Mouse (Mus musculus): ENCODE results near the gene Btf3.

Gene Btf3

DNA sequence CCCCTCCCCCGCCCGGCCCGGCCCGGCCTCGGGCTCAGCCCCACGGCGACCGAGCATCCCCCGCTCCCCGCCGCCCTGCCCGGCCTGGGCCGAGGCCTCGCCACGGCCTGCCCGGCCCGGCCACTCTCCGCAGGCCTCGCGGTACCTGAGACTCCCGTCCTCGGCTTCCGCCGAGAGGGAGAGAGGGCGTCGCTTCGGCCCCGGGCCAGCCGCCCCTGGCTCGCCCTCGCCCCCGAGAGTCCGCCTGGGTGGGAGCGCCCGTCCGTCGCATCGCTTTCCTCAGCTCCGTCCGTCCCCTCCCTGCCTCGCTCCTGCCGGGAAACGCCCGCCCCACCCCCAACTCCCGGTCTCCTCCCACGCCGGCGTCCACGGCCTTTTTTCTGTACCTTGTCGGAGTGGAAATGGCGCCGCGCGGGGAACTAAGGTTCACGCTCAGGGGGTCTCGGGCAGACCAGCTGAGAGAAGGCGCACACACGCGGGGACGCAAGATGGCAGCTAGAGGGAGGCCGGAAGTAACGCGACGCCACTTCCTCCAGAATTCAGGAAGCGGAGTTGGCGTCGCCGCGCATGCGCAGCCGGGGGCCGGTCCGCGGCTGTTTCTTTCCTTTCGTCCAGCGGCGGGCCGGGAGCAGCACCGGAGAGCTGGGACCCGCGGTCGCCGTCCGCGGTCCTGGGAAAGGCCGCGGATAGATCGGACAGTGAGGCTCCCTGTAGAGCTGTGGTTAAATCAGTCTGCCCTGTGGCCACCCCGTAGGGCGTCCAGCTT, at the start of gene Btf3:
Gene Btf3, minus strand, starts transcription at position 527 of the 766 bp plus-strand sequence.
- DNase-seq (ENCODE audit: low spot score in 2 of 2) = peak; percentile 85 to 87

DNA sequence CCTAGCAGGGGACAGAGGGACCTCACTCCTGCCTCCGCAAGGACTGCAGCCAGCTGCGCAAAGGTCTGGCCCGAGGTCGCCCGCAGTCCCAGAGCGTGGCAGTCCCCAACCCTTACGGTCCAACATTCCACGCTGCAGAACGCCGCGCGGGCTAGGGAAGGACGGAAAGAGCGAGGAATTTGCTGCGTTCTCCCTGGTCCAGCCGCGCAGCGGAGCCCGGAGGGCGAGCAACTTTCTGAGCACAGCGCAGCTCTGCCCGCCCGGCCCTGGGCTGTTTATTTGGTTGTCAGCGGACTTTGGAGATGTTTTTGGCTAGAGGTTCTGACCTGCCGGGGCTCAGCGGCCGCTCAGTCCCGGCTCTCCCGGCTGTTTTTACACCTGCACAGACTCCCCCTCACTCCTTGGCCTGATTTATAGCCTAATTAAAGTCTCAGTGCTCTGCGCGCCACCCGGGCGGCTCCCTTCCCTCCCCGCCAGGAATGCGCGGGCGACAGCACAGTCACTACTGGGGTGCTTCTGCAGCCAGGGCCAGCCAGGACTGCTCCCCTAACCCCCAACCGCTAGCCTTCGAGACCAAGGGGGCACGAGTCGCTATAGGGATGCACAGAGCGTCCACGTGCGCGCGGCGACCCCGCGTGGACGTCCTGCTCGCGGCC, 49.1 kb upstream of the Btf3 start:
- no peak for DNase-seq (ENCODE audit: low spot score in 2 of 2)

DNA sequence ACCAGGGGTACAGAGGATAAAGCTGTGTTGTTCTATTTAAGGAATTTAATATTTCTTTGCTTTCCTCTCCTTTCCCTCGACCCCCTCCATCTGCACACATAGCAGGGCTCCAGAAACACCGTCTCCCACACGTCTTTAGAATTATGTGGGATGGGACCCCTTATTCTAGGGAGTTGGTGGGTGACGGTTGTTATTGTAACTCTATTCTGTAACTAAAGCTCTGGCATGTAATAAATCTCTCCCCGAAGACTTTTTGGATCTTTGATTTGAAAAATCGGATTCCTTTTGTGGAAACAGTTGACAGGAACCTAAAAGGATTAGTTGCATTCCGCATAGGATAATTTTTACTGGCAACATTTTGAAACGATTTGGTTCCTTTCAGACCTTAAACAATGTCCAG, 48.3 kb upstream of the Btf3 start:
- DNase-seq (ENCODE audit: low spot score in 2 of 2) = no peak

DNA sequence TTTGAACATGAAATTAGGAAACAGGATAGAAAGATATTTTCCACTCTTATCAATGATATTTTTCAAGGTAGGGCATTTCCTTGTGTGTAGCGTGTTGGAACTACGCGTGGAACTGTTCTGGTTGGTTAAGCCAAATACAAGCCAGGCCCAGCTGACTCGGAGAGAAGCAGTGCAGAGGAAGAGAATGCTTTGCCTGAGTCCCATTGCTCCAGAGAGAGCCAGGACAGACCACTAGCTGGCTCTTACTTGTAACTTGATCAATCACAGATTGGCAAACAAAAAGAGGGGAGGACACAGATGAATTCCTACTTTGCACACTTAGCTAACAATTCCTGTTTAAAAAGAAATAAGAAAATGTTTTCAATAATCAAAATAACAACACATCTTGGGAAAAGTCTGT, 46.2 kb upstream of the Btf3 start:
- DNase-seq (ENCODE audit: low spot score in 2 of 2) = no peak

DNA sequence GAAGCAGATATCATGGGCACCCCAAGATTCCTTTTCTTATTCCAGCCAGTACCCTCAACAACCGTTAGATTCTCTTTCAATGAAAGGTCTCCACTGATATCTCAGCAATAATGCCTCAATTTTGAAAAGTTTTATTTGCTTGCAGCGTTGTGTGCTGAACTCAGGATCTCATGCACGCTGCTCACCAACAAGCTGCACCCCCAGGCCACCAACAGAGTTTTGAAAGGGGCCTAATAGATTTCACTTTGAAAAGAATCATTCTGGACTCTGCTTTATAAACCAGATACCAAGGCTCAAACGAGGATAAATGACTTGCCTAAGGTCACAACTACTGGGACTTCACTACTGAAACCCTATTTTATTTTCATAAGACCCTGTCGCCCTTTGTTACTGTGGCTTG, 44.4 kb upstream of the Btf3 start:
- DNase-seq (ENCODE audit: low spot score in 2 of 2) = no peak

DNA sequence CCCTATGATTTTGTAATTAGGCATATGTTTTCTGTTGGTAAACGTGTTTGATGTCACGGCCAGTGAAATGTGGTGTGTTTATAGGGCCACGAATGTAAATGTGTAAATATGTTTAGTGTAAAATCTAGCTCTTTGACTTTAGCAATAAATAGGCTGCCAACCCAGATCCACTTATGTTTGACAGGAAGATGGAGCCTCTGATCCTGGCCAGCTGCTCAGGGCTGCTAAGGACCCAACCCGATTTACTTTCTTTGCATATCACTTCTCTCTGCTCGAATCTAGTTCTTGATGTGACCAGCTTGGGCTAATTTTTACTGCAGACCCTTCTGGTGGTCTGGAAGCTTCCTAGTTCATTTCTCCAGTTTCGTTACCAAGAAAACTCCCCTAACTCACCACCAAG, 43.6 kb upstream of the Btf3 start:
- no peak for DNase-seq (ENCODE audit: low spot score in 2 of 2)

DNA sequence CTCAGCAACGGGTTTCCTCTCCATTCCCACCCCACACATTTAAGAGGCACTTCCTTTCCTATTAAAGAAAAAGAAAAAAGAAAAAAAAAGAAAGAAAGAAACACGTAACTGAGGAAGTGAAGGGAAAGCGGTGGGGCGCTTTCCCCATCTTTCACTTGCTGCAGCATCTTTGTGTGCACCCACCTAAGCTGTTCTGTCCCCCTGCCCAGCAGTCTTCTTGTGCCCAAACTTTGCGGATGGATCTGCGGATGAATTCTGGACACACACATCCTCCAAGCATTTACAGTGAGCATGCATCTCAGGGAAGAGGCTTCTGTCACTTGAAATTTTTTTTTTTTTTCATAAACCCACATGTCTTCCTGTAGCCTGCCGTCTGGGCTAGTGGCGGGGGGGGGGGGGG, 42.5 kb upstream of the Btf3 start:
- no peak for DNase-seq (ENCODE audit: low spot score in 2 of 2)

DNA sequence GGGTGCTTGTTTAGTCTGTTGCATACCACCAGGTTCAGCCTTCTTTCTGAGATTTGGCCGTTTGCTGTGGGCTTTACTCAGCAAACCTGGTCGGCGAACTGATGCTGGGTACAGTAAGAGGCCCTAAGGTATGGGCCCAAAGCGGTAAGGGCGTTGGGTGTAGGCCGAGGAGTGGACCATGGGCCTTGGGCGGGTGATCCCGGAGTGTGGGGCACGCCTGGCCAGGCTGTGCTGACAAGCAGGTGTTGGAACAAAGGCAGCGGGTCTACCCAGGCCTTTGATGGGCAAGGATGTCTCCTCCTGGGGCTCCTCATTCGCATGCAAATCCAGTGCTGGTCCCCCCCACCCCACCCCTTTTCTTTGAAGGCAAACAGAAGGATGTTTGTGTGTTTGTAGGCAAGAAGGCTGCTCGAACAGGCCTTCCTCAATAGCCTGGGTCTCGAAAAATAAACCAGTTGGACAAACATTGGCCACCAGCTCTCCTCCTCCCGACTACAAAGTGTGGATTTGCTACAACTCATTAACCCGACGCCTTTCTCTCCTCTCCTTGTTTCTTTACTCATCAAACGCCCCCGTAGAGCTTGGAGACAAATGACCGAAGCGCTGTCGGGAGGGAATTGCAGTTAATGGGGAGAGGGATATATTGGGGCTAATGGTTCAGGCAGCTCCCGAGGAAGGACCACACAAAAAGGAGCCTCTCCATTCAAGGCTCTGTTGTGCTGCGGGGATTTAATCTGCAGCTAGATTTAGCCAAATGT, 41.8 kb upstream of the Btf3 start:
- DNase-seq (ENCODE audit: low spot score in 2 of 2) = no peak

DNA sequence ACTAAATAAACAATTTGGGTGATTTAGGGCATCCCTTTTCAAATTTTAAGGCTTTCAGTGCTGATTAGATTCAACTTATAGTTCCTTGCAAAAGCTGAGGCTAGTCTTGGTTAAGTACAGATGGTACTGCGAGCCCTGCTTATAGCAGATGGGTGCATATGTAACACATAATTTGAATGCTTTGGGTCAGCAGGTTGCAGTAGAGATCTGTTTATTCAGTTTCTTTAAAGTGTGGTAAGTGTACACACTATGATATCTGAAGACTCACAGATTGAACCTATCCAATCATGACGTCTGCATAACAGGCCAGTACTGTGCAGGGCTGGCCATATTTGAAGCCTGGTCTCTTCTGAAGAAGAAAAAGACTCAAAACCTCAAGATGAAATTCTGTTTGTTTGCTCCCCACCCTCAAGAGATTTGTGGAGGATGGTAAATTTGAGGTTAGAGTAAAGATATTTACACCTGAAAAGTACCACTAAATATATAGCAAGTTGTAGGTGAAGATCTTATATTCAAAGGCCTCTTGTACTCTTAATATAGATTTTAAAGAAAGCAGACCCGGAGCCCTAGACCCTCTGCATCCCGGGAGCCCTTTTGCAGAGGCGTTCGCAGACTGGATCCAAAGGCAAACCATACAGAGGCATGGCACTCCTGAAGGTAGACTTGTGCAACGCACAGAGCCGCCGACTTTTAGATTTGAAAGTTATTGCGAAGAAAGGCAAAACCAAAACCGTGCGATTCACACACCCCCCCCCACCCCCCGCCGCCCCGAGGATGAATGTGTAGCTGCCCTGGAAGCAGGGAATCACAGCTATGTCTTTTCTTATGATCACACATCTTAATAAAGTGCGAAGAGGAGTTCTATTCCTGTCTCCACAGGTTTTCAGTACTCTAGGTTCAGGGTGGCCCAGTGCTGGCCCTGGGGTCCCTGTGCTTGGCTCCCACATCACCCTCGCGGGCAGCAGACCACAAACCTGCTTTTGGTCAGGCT, 40.9 kb upstream of the Btf3 start:
- no peak for DNase-seq (ENCODE audit: low spot score in 2 of 2)

DNA sequence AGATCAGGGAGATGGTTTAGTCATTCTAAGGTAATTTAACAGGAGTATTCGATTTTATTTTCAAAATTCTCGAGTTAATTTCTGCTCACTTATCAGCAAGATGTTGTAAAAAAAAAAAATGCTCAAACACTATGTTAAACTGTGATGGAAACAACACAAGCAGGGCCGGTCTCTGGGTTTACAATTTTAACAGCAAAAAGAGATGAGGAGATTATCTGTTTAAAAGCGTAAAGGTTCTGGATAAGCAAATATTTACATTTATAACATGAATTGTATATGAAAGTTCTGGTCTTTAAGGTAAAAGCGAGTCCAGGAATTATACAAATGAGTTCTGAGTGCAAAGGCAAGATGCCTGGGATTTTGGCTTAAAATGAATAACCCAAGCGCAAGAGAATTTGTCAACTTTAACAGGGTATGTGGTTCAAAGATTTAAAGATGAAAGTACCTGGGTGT, 40.2 kb upstream of the Btf3 start:
- DNase-seq (ENCODE audit: low spot score in 2 of 2) = no peak

DNA sequence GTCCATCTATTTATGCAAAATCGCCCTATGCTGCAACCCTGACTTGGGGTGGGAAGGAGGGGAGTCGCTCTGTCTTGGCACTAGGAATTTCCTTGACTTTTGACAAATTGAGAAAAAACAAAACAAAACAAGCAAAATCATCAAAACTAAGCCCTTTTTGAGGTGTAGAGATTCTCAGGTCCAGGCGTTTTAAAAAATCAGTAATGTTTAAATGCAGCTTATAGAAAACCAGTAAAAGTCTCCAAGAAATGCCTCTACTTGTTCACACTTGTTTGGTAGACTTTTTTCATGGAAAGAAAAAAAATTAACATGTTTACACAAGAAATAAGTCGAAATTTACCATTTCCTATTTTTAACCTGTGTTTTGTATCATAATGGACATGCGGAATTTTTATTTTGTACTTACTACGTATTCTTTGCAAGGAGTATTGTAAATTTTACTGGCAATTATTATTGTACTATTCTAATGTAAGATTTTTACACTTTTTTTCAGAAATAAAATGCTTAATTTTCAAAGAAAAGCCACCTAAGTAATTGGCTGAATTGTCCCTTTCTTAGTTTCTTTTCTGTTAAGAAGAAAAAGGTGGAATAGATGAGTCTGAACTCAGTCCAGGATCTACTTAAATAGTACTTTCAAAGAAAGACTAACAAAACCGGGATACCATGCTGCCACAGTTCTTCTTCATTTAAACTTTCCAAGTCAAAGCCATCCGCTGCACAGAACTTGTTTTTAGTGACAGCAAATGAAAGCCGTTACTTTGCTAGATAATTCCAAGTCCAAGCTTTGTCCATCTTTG, 39.6 kb upstream of the Btf3 start:
- no peak for DNase-seq (ENCODE audit: low spot score in 2 of 2)

DNA sequence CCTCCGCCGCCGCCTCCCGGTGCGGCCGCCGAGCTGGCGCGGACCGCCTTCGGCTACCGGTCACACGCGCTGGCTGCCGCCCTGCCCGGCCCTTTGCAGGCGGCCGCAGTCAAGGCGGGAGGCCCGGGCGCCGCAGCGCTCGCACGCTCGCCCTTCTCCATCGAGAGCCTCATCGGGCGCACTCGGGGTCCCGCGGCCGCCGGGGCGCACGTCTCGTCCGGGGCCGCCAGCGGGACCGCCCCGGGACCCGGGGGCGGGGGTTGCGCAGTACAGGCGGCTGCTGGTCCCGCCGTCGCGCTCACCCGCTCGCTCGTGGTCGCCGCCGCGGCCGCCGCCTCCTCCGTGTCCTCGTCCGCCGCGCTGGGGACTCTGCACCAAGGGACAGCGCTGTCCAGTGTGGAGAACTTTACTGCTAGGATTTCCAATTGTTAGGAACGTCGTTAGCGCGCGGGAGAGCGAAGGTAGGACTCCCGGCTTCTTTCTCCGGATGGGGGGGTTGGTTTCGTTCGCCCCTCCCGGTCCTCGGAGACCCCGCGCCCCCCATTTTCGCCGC, 38.8 kb upstream of the Btf3 start:
- peak in 1 of 2 experiments; percentile 30 for DNase-seq (ENCODE audit: low spot score in 2 of 2)

DNA sequence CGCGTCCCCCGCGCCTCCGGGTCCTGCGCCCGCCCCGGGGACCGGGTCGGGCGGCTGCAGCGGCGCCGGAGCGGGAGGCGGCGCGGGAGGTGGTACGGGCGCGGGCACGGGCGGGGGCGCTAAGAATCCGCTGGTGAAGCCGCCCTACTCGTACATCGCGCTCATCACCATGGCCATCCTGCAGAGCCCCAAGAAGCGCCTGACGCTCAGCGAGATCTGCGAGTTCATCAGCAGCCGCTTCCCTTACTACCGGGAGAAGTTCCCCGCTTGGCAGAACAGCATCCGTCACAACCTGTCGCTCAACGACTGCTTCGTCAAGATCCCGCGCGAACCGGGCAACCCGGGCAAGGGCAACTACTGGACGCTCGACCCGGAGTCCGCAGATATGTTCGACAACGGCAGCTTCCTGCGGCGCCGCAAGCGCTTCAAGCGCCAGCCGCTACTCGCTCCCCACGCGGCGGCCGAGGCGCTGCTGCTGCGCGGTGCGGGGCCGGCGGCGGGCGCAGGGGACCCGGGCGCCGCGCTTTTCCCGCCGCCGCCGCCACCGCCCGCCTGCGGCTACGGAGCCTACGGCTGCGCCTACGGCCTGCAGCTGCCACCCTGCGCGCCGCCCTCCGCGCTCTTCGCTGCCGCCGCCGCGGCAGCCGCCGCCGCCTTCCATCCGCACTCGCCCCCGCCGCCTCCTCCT, 38.2 kb upstream of the Btf3 start:
- peak; percentile 2 to 57 for DNase-seq (ENCODE audit: low spot score in 2 of 2)

DNA sequence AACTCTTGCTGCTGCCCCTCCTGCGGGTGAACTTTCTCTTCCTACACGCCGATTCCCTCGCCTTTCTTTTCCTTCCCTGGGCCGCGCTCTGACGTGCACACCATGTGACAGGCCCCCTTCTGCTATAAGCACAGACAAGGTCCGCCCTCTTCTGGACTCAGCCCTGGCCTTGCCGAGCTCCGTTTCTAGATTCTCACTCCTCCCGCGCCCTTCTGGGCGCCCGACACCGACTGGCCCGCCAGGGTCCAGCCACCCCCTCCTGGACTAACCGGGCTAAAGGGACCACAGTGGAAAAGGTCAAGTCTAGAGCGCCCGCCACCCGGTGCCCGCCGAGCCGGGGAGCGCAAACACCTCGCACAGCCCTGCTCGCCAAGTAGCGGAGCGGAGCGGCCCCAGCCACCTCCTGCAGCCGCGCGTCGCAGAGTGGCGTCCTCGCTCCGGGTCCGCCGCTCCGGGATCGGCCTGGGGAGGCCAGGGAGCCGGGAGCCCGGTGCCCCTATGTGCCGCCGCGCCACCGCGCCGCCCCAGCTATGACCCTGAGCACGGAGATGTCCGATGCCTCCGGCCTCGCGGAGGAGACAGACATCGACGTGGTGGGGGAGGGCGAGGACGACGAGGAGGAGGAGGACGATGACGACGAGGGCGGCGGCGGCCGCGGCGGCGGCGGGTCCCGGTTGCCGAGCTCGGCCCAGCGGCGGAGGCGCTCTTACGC, 37.4 kb upstream of the Btf3 start, which contains the start of gene Foxd1:
Gene Foxd1, plus strand, starts transcription at position 153 of the 712 bp plus-strand sequence.
- DNase-seq (ENCODE audit: low spot score in 2 of 2) = peak in 1 of 2 experiments; percentile 44

DNA sequence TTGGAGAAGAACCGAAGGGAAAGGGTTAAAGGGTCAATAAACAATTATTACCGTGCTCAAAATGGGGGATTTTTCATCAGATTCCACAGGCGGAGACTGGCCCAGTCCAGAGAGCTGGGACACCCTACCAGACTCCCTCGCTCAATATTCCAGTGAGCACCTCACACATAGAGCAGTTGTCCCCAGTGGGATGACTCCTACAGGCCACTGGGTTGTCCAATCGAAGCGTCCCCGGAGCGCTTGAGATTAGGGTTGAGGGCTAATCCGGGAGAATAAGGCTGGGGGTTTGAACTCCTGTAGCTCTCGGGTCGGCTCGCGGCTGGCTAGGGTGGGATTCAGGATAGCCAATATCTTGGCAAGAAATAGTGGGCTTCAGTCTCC, 36.9 kb upstream of the Btf3 start:
- DNase-seq (ENCODE audit: low spot score in 2 of 2) = peak in 1 of 2 experiments; percentile 20

DNA sequence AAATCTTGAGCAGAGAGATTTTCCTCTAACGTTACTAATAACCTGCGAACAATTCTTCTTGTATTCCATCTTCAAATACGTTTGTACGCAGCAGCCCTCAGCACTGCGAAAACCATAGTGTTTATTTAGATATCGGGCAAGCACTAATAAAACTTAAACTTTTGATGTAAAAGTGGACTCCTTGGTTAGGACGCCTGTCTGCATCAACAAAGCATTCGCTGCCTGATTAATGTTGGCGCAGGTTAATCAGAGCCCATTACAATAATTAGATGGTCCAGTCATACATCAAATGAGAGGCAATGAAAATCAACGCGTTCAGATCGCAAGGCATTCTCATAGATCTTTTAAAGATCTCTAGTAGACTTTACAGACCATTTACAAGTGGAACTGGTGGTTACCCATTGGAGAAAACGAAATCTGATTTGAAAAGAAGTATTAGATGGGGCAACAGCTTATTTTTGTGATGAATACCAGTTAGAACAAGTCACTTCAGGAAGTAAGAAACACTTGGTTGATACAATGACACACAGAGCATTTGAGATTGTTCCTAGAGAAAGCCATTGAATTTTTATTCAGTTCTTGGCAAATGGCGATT, 35.7 kb upstream of the Btf3 start:
- DNase-seq (ENCODE audit: low spot score in 2 of 2) = no peak

DNA sequence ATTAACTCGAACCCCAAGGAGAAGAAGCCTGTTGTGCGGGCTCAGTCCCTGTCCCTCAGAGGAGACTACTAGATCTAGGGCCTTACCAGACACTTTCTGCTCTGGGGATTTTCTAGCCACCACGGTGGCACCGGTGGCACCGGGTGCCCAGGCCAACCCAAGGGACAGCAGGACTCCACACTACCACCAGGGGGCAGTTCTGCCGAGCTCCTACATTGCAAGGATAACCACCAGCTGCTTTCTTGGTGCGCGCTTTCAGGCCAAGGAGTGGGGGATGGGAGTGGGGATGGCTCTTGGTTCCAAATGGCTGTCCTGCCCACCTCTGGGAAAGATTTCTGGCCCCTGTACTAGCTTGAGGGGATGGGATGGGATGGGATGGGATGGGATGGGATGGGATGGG, 34.7 kb upstream of the Btf3 start:
- DNase-seq (ENCODE audit: low spot score in 2 of 2) = no peak

DNA sequence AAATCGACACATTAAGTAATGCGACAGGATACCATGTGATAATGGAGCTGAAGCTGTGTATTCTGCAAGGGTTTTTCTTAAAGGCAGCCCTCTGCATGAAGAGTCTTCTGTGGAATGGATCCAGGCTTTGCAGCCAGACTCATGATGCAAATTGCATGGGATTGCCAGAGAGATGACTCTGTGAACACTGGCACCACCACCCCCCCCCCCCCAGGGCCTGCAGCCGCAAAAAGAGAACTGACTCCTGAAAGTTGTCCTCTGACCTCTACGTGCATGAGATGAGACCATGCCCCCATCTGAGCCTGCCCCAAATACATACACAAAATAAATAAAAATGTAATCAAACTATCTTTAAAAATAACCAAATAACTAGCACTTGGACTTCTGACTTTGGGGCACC, 32.7 kb upstream of the Btf3 start:
- no peak for DNase-seq (ENCODE audit: low spot score in 2 of 2)

DNA sequence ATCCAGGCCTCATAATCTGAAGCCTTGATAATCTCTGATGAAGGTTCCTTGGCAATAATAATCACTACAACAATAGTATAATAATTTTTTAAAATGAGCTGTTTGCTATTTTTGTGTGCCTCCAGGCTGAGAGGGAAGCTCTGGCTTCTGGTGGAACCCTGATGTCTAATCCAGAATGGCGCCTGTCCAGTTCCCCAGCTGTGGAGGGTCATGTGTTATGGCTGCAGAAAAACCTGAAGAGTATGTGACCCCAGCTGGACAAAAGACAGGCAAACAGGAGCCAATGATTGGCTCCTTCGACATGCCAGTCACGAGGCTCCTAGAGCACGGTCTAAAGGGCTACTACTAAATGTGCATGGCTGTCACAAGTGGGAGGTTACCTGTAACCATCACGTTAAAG, 23.7 kb upstream of the Btf3 start:
- DNase-seq (ENCODE audit: low spot score in 2 of 2) = no peak

Measured in urinary bladder, adult 18-20 months (tissue).